Mouse (Mus musculus) T-helper 17 cell (primary cell): Measurements from ENCODE around the gene Sept10.

Experiments used
- in situ Hi-C, 2 experiments: fragments of 300-600 bp; cut with MboI, MseI; formaldehyde crosslinking; loops; 1 replicate in 1 of 2; 2 replicates in 1 of 2; pipeline ENCODE4 v1.15.1; 2025; ENCODE audit warnings: high pct_unique_total_duplicates in 2 of 2

Sept10 gene

DNA sequence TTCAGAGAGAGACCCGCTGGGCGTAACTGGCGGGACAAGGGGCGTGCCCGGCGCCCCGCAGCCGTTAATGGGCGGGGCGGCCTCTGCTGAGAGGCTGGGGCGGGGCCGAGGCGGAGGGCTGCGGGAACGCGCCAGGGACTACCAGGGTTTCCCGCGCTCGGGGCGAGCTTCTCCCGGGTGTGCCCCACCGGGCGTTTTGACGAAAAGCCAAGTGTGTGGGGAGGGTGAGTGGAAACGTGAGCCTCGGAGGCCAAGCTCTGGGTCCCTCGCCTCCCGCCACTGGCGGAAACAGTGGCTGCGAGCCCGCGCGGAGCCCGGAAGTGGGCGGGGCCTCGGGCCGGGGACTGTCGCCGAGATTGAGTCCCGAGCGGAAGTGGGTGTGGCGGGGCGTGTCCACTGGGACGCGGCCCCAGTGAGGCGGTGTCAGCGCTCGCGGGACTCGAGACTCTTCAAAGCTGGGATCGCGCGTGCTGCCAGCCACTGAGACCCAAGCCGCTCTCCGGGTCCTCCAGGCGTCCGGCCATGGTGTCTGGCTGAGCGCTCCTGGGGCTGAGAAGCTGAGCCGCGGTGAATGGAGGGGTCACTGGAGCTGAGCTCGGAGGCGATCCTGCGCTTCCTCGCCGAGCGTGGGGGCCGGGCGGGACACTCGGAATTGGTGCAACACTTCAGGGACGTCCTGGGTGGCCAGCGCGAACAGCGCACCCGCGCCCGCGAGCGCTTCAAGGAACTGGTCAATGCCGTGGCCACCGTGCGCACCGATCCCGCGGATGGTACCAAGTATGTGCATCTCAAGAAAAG is at the start of gene Sept10, which contains the start of gene Sowahc:
Gene Sept10 (minus strand): TSS at position 375 of the 798 bp plus-strand sequence.
Gene Sowahc (plus strand): TSS at position 481 of the 798 bp plus-strand sequence.
- in situ Hi-C loops: loop anchor here in 1 of 2 experiments (5.0 kb wide), 1 partner anchor 496 kb away; no protein-coding TSS in a partner anchor

DNA sequence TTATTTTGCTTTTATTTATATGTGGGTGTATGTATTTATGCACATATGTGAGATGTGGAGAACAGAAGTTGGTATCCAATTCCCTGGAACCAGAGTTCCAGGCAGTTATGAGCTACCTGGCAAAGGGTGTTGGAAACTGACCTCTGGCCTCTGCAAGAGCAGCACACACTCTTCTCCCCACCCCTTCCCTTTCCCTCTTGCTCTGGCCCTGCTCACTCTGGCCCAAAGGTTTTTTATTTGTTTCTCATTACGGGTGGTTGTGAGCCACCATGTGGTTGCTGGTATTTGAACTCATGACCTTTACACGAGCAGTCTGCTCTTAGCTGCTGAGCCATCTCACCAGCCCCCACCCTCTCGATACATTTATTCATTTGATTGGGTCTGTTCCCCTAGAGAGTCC is 47.1 kb upstream of the Sept10 start:
- in situ Hi-C loops: no loop called here

DNA sequence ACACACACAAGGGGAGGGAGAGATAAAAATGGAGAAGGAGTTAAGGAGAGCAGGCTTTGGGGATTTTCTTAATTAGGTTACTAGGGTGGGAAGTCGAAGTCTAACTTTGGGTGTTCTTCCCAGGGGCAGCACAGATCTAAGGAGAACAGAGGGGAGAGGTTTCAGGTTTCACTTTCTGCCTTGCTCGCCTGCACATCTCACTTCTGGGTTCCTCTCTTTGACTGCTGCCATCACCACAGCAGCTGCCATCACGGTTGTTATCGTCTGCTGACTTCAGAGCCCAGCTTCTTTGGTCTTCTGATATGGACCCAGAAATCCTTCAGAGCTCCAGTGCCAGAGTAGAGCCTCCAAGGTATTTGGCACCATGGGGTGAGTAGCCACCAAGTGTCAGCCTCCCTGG is 46.5 kb upstream of the Sept10 start:
- in situ Hi-C loops: no loop called here

DNA sequence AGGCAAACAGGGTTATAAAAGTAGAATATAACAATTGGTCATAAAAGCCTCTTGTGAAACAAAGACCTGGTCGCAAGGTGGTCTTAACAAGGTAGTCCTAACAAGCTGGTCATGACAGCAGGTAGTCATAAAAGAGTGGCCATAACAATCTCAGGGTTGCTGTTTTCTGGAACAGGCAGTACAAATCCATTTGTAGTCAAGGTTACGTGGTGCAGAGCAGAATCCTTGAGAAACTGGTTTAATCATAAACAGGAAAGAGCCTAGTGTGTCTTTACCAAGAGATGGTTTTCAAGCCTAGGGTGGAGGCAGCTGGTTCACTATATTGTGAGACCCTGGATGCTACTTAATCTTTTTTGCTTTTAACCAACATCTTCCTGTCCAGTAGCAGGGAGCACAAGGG is 45.6 kb upstream of the Sept10 start:
- in situ Hi-C loops: no loop called here

DNA sequence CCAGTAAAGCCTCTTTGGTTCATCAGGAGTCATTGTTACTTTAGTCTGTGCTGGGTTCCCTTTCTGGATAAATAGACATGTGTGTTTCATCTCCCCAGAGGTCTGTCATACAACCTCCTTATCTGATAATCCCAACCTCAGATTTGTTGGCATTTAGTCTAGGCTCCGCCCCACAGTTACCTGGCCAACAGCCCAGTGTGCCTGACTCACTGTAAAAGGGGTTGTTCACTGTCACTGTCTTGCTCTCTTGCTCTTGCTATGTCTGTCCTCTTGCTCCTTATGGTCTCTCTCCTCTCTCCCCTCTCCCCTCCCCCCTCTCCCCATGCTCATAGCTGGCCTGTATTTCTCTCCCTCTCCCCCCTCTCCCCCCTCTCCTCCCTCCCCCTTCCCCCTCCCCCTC is 44.5 kb upstream of the Sept10 start:
- in situ Hi-C loops: no loop called here

DNA sequence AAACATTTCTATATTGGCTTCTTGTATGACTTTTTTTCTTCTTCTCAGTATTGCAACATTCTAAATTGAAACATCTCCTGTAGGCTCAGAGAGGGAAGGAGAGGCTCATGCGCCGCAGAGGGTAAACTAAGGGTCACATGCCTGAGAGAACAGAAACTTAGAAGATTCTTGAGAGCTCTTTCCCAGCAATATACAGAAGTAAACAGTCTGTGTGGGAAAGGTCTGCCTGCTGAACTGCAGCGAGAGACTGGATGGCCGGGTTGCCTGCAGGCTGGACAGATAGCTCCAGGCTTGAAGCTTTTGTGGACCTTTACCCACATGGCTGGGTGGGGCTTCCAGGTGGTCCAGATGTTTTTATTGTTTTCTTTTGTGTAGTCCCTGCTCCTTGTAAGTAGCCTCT is 44.0 kb upstream of the Sept10 start:
- in situ Hi-C loops: no loop called here

DNA sequence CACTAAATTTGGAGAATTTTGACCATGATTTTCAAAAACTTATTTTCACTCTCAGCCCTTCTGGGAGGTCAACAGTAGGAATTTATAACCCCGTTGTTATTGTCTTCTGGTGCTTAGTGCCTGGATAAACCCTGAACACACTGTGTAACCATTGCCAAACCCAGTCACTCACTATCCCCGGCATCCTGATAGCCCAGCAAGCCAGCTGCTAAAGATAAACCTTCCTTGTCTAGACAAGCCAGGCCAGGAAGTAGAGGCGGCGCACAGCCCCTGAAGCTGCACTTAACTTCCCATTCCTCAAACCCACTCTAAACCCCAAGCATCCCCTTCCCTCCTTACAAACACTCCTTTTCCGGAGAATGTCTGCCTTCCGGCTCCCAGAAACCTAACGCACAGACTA is 43.4 kb upstream of the Sept10 start:
- in situ Hi-C loops: no loop called here

DNA sequence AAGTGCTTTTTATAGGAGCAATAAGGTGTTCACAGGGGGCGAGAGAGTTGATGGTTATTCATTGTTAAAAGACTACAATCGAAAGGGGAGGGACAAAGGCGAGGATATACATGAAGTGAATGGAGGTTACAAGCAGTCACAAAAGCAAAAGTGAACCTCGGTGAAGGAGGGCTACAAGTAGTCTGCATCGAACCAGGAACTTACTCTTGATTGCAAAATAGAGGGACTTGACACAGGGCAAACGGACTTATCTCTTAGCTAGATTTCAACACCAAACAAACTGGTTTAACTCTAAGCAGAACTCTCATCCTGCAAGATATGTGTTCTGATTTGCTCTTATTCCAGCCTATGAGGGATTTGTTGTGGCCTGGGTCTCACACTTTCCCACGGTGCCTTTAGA is 41.3 kb upstream of the Sept10 start:
- in situ Hi-C loops: no loop called here

DNA sequence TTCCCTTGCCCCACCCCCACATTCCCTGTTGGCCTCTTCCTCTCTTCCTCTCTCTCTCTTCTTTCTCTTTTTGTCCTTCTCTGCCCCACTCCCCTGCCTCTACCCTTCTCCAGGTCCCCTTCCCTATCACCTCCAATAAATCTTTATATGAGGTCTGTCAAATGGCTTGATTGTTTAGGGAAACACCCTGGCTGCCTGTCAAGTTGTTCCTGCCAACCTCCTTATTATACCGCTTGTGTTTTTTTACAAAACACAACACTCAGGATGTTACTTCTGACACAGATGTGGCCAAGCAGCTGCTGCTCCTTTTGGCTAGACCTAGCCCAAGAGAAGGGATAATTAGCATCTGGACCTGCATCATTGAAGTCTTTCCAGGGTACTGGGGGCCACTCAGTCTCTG is 40.4 kb upstream of the Sept10 start:
- in situ Hi-C loops: no loop called here

DNA sequence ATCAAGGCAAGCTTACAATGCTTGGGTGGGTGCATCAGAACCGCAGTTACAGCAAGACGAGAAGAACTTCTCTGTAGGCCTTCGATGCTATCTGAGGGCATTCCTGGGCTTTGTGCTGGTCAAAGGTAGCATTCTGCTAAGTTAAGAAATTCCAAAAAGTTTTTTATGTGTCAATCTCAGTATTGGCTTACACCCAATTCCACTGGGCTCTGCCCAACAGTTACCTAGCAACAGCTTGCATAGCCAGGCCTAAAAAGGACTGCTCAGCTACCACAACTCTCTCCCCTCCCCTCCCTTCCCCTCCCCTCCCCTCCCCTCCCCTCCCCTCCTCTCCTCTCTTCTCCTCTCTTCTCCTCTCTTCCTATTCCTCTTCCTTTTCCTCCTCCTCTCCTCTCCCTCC is 40.0 kb upstream of the Sept10 start:
- in situ Hi-C loops: no loop called here

DNA sequence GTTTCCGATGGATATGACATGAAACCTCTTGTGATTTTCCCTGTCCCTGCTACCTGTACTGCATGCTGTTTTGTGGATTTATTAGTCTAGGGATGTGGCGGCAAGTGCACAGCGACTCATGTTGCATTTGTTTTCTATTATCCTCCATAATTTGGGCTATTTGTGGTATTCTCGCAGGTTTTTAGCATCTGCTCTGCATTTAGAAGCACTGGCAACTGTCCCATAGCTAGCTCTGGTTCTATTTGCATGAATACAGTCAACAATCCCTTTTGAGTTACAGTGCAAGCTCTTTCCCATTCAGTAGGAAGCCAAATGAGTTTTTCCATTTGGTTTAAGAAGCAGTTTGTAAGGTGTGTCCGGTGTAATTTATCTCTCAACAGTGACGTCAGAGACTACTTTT is 37.9 kb upstream of the Sept10 start:
- in situ Hi-C loops: no loop called here

DNA sequence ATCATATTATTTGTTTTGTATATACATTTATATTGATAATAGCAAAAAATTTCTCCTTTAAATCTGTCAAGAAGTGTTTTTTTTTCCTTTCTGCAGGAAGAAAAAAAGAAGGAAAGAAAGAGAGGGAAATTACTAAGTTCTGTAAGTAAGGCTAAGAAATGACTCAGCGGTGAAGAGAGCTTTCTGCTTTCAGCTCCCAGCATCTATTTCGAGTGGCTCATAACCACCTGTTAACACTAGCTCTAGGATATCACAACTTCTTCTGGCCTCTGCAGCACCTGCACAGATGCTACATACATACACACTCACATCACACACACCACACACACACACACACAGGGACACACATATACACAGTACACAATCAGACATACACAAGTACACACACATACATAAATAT is 34.9 kb upstream of the Sept10 start:
- in situ Hi-C loops: no loop called here

DNA sequence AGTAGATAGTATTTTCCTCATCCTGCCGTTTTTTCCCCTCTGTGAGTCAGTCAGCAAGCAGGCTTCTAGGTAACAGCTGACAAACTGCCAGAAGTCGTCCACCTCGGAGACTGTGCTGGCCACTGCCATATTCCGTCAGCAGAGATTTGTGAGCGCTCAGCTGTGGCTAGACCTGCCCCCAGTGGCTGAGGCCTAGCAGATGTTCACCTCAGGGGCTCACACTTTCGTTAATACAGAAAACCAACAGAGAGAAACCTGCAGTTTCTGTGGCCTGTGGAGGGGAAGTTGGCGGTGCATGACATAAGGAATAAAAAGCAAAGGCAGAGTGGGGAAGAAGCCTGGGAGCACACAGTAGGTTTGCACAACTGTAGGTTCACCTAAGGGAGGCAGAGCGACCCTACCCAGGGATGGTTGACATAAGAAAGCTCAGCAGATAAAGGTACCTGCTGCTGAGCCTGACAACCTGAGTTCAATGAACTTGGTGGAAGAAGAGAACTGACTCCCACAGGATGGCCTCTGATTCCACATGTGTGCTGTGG is 32.0 kb upstream of the Sept10 start:
- in situ Hi-C loops: no loop called here

DNA sequence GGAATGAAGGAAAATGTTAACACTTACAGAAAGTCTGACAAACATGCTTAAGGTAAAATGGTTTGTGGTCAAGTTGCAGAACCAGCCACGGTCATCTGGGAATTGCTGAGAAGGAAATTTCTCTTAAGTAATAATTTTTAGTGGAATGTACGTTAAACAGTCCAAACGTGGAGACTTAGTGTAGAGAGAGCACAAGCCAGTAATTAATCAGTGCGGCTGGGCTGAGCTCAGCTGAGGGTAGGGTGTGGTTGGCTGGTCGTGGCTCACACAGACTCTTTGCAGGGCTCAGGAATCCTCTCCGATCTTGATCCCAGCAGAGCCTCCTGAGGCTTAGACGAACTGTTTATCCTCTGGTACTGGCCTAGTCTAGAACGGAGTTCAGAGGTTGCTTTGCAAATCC is 30.7 kb upstream of the Sept10 start:
- in situ Hi-C loops: no loop called here

DNA sequence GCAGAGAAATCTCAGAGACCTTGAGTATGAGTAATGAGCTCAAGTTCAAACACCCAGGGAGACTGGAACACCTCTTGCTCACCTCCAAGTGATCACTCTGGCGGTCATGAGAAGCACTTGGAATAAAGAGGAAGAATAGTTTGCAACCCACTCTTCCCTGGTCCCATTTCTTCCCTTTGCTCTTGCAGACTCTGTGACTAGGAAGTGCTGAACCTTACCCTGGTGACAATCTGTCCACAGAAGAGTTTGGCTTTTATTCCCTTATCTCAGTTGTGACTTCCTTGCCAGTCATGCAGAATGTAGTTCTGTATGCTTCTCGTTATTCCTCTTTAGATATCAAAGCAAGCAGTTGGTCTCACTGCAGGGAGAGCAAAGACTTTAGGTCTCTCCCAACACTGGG is 30.3 kb upstream of the Sept10 start:
- in situ Hi-C loops: no loop called here

DNA sequence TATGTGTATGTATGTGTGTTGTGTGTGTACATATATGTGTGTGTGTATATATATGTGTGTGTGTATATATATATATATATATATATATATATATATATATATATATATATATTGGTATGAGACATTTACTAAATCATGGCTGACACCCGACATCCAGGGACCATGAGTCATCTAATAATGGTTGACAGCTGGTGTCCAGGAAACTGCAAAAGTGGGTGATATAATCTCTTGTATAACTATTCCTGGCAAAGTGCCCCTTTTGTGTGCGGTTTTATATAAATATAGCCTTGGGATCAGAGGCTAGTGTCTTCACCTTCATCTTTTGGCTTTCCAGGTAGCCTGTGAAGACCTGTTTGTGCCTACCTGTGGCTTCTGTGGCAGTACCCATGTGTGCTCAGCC is 29.0 kb upstream of the Sept10 start:
- in situ Hi-C loops: no loop called here

DNA sequence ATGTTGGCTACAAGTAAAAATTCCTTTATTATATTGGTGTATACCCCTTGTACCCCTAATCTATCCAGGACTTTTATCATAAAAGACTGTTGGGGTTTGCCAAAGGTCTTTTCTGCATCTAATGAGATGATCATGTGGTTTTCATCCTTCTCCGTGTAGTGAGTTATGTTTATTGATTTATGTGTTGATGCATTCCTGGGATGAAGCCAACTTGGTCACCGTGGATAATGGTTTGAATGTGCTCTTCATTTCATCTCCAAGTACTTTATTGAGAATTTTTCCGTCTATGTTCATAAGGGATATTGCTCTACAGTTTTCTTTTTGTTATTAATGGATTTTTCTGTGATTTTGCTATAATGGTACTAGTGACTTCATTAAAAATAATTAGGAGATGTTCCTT is 27.9 kb upstream of the Sept10 start:
- in situ Hi-C loops: no loop called here

DNA sequence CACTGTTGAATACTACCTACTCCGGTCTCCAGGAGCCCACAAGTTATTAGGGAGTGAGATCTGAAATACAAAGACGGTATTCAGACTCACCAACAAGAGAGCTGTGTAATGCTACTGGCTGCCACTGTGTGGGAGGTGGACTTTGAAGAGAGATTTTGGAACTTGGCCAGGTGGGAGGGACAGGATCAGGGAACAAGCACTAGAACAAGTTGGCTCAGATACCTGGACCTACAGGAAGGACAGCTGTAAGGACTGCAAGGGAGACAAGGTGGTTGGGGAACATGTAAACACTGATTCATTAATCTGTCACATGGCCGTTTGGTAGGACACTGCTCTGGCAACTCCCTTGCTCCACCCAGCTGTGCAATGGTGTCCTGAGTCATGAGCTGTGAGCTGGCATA is 19.5 kb upstream of the Sept10 start:
- in situ Hi-C loops: no loop called here

DNA sequence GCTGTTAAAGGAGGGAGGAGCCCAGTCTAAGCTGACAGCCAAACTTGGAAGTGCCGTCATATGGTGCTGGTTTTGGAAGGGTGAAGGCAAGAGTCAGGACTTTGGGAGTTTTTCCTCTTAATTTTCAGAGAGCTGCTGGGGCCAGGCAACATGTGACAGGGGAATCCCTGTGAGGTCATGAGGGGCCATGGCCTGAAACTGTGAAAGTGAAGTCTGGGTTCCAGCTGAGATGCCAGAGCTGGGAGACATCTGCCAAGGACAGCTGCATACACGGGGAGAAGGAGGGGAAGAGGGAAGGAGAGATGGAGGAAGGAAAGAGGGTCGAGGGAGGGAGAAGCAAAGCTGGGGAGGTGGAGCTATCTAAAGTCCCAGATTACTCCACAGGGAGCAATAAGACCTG is 16.1 kb upstream of the Sept10 start:
- in situ Hi-C loops: no loop called here

DNA sequence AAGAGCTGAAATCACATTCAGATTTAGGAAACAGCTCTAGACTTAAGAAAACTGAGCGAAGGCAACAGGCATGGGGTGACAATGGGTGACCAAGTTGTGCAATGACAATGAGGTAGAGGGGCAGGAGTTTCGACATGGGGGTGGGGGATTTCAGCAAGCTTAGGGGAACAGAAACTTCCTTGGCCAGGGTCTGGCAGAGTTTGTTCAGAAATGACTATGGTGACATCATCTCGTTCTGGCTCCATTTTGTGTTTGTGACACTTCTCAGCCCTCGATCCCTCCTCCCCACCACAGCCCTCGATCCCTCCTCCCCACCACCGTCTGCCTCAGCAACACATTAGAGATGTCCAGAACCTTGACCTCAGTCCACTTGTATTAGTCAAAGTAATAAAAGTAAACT is 14.8 kb upstream of the Sept10 start:
- in situ Hi-C loops: no loop called here

DNA sequence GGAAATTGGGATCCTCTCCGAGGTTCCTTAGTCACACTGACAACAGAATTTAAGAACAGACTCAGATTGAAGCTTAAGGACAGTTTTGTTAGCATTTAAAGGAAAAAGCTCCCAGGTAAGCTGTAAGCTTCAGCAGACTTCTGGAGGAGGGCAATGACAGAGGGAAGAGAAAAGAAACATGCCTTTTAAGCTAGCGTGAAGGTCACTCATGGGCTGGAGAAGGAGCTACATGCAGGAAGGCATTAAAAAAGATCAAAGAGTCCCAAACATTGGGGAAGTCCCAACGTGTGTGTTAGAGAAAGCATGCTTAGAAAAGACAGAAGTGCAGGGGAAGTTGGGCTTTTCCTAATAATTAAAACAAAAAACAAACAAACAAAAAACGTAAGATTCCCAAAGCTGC is 14.2 kb upstream of the Sept10 start:
- in situ Hi-C loops: no loop called here

DNA sequence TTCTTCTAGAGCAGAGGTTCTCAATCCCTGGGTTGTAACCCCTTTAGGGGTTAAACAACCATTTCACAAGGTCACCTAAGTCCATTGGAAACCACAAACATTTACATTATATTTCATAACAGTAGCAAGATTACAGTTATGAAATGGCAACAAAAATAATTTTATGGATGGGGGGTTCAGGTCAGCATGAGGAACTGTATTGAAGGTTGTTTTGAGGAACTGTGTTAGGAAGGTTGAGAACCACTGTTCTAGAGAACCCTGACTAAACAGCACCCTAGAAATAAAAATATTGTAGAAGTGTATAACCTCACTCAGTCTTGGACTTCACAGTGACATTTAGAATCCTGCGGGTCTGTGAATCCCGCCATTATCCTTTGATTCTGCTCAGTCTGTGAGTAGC is 13.6 kb upstream of the Sept10 start:
- in situ Hi-C loops: no loop called here

DNA sequence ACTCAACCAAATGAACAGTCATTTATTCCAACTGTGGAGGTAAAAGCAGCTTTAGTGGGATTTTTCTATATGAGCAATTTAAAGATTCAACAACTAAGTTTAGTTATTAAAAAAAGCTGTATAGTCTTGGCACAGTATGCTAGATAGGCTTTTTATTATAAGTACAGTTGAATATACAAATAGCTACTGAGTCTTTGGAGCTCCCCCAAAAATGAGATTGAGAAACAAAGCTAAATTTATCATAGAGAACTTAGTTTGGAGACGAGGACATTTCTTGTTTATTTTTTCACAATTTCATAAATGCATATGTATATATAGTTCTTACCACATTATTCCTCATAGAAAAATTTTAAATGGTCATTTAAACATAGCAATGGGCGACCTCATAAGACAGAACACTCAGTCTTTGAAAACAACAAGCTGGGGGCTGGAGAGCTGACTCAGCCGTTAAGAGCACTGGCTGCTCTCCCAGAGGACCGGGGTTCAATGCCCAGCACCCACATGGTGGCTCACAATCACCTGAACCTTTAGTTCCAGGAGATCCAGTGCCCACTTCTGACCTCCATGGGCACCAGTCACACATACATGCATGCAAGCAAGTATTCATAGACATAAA is 7.7 kb upstream of the Sept10 start:
- in situ Hi-C loops: no loop called here
